Mouse (Mus musculus) kidney, embryonic 14.5 days (tissue): ENCODE data around the gene Mthfsl. TPM values are rescaled to one million over a fixed set of nuclear protein-coding genes. Genes with fewer than 3 reads are reported as not detected.
"Not testable (repeated sequence)": the region's sequence is repeated elsewhere in the genome, so short reads cannot be mapped to it uniquely, and the experiment has no call there.

ENCODE experiments used
- ATAC-seq: fragments of 200-750 bp; cut with Nextera tagmentation; 2 replicates; pipeline ENCODE4 v1.8.0; 2017; ENCODE audit warnings: moderate number of reproducible peaks, mild to moderate bottlenecking, moderate TSS enrichment, moderate library complexity; ENCODE audit not compliant: low FRiP score, low TSS enrichment
- H3K27ac ChIP-seq: fragments of 300-500 bp; sonication (generic); 2 replicates; pipeline ENCODE4 v1.5.1; 2014; ENCODE audit warnings: low read depth, mild to moderate bottlenecking, low read length, moderate library complexity, mixed read lengths
- H3K27me3 ChIP-seq: fragments of 300-500 bp; sonication (generic); 2 replicates; pipeline ENCODE4 v1.6.1; 2014; ENCODE audit warnings: mild to moderate bottlenecking, low read length; ENCODE audit not compliant: control insufficient read depth, insufficient read depth
- H3K36me3 ChIP-seq: fragments of 300-500 bp; sonication (generic); 2 replicates; pipeline ENCODE4 v1.6.1; 2014; ENCODE audit warnings: low read length, mixed read lengths; ENCODE audit not compliant: control insufficient read depth, insufficient read depth
- H3K4me1 ChIP-seq: fragments of 300-500 bp; sonication (generic); 2 replicates; pipeline ENCODE4 v1.6.1; 2014; ENCODE audit warnings: low read length, mixed read lengths; ENCODE audit not compliant: control insufficient read depth, insufficient read depth
- H3K4me2 ChIP-seq: fragments of 300-500 bp; sonication (generic); replicated peaks from 2 replicates; pipeline ENCODE4 v1.6.1; 2014; ENCODE audit warnings: low read depth, mild to moderate bottlenecking, low read length
- H3K4me3 ChIP-seq: fragments of 300-500 bp; sonication (generic); 2 replicates; pipeline ENCODE4 v1.5.1; 2014; ENCODE audit warnings: mild to moderate bottlenecking, low read length
- H3K9ac ChIP-seq: fragments of 300-500 bp; sonication (generic); 2 replicates; pipeline ENCODE4 v1.6.1; 2014; ENCODE audit warnings: low read depth, mild to moderate bottlenecking, low read length, moderate library complexity
- H3K9me3 ChIP-seq: fragments of 300-500 bp; sonication (generic); 2 replicates; pipeline ENCODE4 v1.6.1; 2016; ENCODE audit warnings: low read length; ENCODE audit not compliant: control insufficient read depth
- WGBS: fragments of 180-500 bp; shearing (Covaris S2); extraction: QIAGEN DNeasy Blood & Tissue Kit; methylation state at CpG from one replicate; pipeline ENCODE4 v1.1.7; 2014; 5-methylcytosine and 5-hydroxymethylcytosine counted together
- polyA plus RNA-seq: library from polyadenylated mRNA; unstranded; fragments of >200 nt; fragmentation: Nextera tagmentation; extraction: Ambion mirVana; gene quantifications from 2 replicates; pipeline ENCODE4 v1.2.1, GENCODE M21; 2014

The Mthfsl gene
- polyA plus RNA-seq, 1 experiment from 2014 or later: 39.1 TPM

GRCm38 (mm10) chr9:88721628-88722027, 1.5 kb upstream of the Mthfsl start:
- not testable (repeated sequence) for H3K27me3 ChIP-seq, H3K4me2 ChIP-seq, H3K9me3 ChIP-seq, H3K9ac ChIP-seq, H3K4me1 ChIP-seq, H3K4me3 ChIP-seq, H3K27ac ChIP-seq, ATAC-seq, H3K36me3 ChIP-seq

GRCm38 (mm10) chr9:88719073-88719921, 799 bp downstream of the Mthfsl start:
- ATAC-seq: peak; percentile 97
- not testable (repeated sequence) for H3K4me1 ChIP-seq, H3K27ac ChIP-seq, H3K27me3 ChIP-seq, H3K36me3 ChIP-seq, H3K9ac ChIP-seq, H3K9me3 ChIP-seq
- Histone ChIP-seq H3K4me2 (peak overlapping the region; percentile 31), H3K4me3 (peak overlapping the region; percentile 31)
- 11% methylated on average over 7 of the region's 46 CpGs for WGBS

GRCm38 (mm10) chr9:88718593-88718992, 1.5 kb downstream of the Mthfsl start:
- 0 out of 2 replicates have a peak overlapping the region, but pooled peaks have one; percentile 31 for H3K4me3 ChIP-seq
- not testable (repeated sequence) for H3K36me3 ChIP-seq, ATAC-seq, H3K9ac ChIP-seq, H3K4me1 ChIP-seq, H3K27me3 ChIP-seq, H3K9me3 ChIP-seq, H3K27ac ChIP-seq
- H3K4me2 ChIP-seq: peak overlapping the region; percentile 31; the same call in 1 of the 2 replicates
- 71% methylated on average over 4 of the region's 5 CpGs for WGBS

DNA sequence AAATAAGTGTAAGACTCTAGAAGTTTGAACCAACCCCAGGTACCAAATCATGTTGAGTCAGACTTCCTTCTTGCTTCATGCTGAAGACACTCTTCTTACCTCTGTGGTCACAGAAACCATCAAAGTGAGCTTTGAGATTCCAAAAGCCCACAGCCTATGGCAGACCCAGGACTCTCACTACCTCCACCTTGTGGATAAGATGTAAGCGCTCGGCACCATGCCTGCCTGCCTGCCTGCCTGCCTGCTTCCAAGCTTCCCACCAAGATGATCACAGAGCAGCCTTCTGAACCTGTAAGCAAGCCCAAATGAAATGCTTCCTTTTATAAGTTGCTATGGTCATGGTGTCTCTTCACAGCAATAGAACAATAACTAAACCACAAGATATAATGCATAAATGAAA, 2.0 kb downstream of the Mthfsl start:
- H3K4me3 ChIP-seq, H3K9ac ChIP-seq, H3K27ac ChIP-seq, H3K4me1 ChIP-seq, H3K4me2 ChIP-seq, H3K9me3 ChIP-seq, H3K27me3 ChIP-seq, H3K36me3 ChIP-seq: not testable (repeated sequence)
- peak; percentile 33; the same call in 1 of the 2 replicates for ATAC-seq
- WGBS: 33% methylated on average over 2 of the region's 2 CpGs

GRCm38 (mm10) chr9:88714515-88714914, 5.6 kb downstream of the Mthfsl start:
- H3K4me3 ChIP-seq, ATAC-seq, H3K9me3 ChIP-seq, H3K9ac ChIP-seq, H3K27me3 ChIP-seq, H3K36me3 ChIP-seq, H3K27ac ChIP-seq, H3K4me2 ChIP-seq, H3K4me1 ChIP-seq: not testable (repeated sequence)
- 75% methylated on average over 5 of the region's 5 CpGs for WGBS

DNA sequence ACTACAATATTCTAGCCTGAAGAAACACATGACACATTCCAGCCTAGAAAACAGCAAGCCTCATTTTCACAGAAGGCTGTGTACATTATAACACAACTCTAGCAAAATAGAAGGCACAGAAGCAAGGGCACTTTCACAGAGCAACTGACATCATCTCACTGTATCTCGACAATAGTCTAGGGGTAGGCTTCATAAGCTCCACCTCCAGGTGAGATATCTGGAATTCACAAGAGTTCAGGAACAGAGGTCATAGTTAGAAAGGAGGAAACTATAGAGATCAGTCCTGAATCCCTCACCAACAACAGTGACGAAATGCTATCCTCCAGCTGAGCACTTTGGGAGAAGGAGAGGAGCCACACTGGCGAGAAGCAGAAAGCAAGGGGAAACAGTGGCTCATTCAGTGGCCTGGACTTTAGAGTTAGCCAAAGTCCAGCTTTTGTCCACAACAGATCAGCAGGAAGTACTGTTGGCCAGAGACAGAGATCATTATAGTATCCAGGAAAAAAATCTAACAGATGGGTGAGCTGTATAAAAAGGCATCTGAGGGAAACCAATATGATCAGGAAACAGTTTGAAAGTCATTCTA, 7.8 kb downstream of the Mthfsl start:
- H3K9ac ChIP-seq, H3K36me3 ChIP-seq, H3K9me3 ChIP-seq, H3K27me3 ChIP-seq, H3K27ac ChIP-seq, H3K4me2 ChIP-seq, H3K4me3 ChIP-seq, H3K4me1 ChIP-seq, ATAC-seq: not testable (repeated sequence)
- 81% methylated on average over 3 of the region's 3 CpGs for WGBS

- ATAC-seq: not testable (repeated sequence)
- WGBS: 95% methylated on average over 4 of the region's 5 CpGs
These were observed 9.1 kb downstream of the Mthfsl start for GRCm38 (mm10) chr9:88710910-88711438.

DNA sequence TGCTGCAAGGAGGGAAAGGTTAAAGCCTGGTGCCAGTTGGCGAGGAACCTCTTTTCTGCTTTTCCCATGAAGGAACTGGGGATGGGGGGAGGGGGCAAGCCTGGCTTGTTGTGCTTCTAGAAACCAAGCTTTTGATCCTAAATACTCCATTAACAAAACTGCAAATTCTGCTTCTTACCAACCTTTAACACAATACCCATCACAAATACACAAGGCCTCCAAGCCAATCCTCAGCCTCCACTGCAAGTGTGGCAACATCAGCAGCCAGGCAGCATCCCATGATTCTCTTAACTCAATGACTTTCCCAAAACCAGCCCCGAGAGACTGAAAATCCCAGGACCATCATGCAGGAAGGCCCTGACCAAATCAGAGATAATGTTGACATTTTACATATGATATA, 9.7 kb downstream of the Mthfsl start:
- ATAC-seq, H3K36me3 ChIP-seq, H3K4me1 ChIP-seq, H3K4me2 ChIP-seq, H3K27me3 ChIP-seq, H3K9ac ChIP-seq, H3K9me3 ChIP-seq, H3K4me3 ChIP-seq, H3K27ac ChIP-seq: not testable (repeated sequence)
- WGBS: 95% methylated on average over 2 of the region's 2 CpGs

More at GRCm38 (mm10) chr9:88710910-88711438, 9.1 kb downstream of the Mthfsl start:
- H3K4me1 ChIP-seq, H3K27me3 ChIP-seq, H3K4me2 ChIP-seq, H3K36me3 ChIP-seq, H3K9ac ChIP-seq, H3K9me3 ChIP-seq, H3K27ac ChIP-seq, H3K4me3 ChIP-seq: not testable (repeated sequence)

- not testable (repeated sequence) for H3K9me3 ChIP-seq, H3K4me3 ChIP-seq, H3K4me2 ChIP-seq, H3K4me1 ChIP-seq, H3K27me3 ChIP-seq, ATAC-seq, H3K27ac ChIP-seq, H3K36me3 ChIP-seq, H3K9ac ChIP-seq
- WGBS: 75% methylated on average over 5 of the region's 5 CpGs
These were observed 10.3 kb downstream of the Mthfsl start for GRCm38 (mm10) chr9:88709794-88710193.
